Mouse (Mus musculus) heart, adult 2 months (tissue): Measurements from ENCODE around the gene Anks1b. TPM values are rescaled to one million over a fixed set of nuclear protein-coding genes. Genes with fewer than 3 reads are reported as not detected.

Experiments
- DNase-seq, 2 experiments: peaks; one replicate each; pipeline ENCODE4 v3.0.0; 2021
- H3K27ac ChIP-seq: fragments of 200-600 bp; 2 replicates; pipeline ENCODE4 v1.8.1; 2022
- H3K27me3 ChIP-seq: fragments of 200-500 bp; 2 replicates; pipeline ENCODE4 v1.6.1; 2012; ENCODE audit warnings: mild to moderate bottlenecking, low read length, inconsistent platforms, mixed read lengths; ENCODE audit not compliant: control insufficient read depth, insufficient read depth
- H3K36me3 ChIP-seq: fragments of 200-500 bp; 2 replicates; pipeline ENCODE4 v1.6.1; 2012; ENCODE audit warnings: low read length, inconsistent platforms; ENCODE audit not compliant: control insufficient read depth, insufficient read depth
- H3K4me1 ChIP-seq: fragments of 200-500 bp; 2 replicates; pipeline ENCODE4 v1.6.1; 2011; ENCODE audit warnings: low read length; ENCODE audit not compliant: control insufficient read depth, insufficient read depth
- H3K4me3 ChIP-seq: fragments of 200-600 bp; 2 replicates; pipeline ENCODE4 v1.8.1; 2022
- H3K79me2 ChIP-seq: fragments of 200-500 bp; replicated peaks from 2 replicates; pipeline ENCODE4 v1.6.1; 2012; ENCODE audit warnings: mild to moderate bottlenecking, inconsistent platforms, low read length, moderate library complexity, mixed read lengths; ENCODE audit not compliant: control insufficient read depth, insufficient read depth
- H3K9ac ChIP-seq: fragments of 200-500 bp; 2 replicates; pipeline ENCODE4 v1.6.1; 2012; ENCODE audit warnings: low read depth, mild to moderate bottlenecking, control low read depth, inconsistent platforms, low read length, mixed read lengths
- CTCF ChIP-seq: fragments of 200-600 bp; IDR thresholded peaks from 2 replicates; pipeline ENCODE4 v1.8.1; 2022; ENCODE audit warnings: antibody characterized with exemption, mild to moderate bottlenecking, moderate library complexity
- EP300 ChIP-seq: fragments of 200-500 bp; IDR thresholded peaks from 2 replicates; pipeline ENCODE4 v1.6.1; 2011; ENCODE audit warnings: low read depth, low read length, control low read depth; ENCODE audit not compliant: insufficient read depth
- POLR2A ChIP-seq: fragments of 200-500 bp; IDR thresholded peaks from 2 replicates; pipeline ENCODE4 v1.6.1; 2011; ENCODE audit warnings: mild to moderate bottlenecking, low read depth, low read length, control low read depth; ENCODE audit not compliant: insufficient read depth
- WGBS: fragments of 180-500 bp; shearing (Covaris S2); methylation state at CpG from one replicate; pipeline ENCODE4 v1.1.7; 2018; 5-methylcytosine and 5-hydroxymethylcytosine counted together
- intact Hi-C: fragments of 180-260 bp; cut with DNase I; formaldehyde crosslinking; loops from one replicate; pipeline ENCODE4 v1.15.1; 2025
- polyA plus RNA-seq: library from polyadenylated mRNA; depleted of rRNA; stranded (reverse); fragments of >200 nt; gene quantifications from 2 replicates; pipeline ENCODE4 v1.2.3, GENCODE M21; 2012
- total RNA-seq, 2 experiments: library from RNA; stranded (reverse); gene quantifications; 2 replicates each; pipeline ENCODE4 v1.2.3; 2021

Gene Anks1b
- total and polyA plus RNA-seq, 3 experiments = 0.16 to 0.80 (median 0.52) TPM

- H3K27ac ChIP-seq = peak overlapping the region; percentile 47
- no peaks in the 10 kb centered on the region; the same call in 1 of the 2 replicates for H3K4me1 ChIP-seq
- H3K27me3 ChIP-seq = no peaks in the 10 kb centered on the region; the same call in 1 of the 2 replicates
- intact Hi-C loops = no loop called here
- TF ChIP-seq POLR2A (no peak), EP300 (no peak), CTCF (no peak)
- H3K36me3 ChIP-seq = no peaks in the 10 kb centered on the region
- H3K4me3 ChIP-seq = no peak overlapping the region
- H3K79me2 ChIP-seq = no peaks in the 10 kb centered on the region
- DNase-seq = peak; percentile 40 to 61
- 73% methylated on average over 15 of the region's 15 CpGs for WGBS
- H3K9ac ChIP-seq = no peak overlapping the region
Observed at GRCm38 (mm10) chr10:90940521-90941520, 1067.5 kb downstream of the Anks1b start.

DNA sequence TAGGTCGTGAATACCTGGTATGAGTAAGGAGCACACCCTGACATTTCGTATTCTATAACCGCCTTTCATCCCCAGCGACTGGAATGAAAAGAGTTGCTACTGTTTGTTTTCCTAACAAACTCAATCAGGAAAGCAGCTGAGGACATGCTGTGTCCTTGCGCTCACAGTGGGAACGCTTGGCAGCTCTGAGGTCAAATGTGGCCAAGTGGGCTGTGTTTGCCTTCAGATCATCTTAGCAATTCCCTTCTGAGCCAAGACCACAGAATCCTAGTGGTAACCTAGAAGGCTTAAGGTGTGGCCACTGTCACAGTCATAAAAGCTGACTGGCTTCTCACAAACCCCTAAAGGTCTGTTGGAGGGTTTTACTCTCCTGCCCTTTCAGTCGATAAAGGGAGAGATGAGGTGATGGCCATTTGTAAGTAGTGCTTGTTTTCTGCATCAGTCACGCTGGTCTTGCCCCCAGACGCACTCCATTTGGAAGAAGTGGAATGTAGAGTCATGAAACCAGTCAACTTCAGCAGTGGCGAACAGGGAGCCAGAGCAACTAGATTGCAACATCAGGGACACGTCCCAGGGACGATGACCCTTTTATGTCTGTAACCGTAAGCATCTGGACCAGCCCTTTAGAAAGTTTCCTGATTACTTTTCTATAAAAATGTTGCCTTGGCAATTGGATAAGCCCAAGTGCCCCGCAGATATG, 1068.8 kb downstream of the Anks1b start:
- no peak overlapping the region; the same call in 1 of the 2 replicates for H3K27ac ChIP-seq
- H3K4me1 ChIP-seq = no peaks in the 10 kb centered on the region; the same call in 1 of the 2 replicates
- H3K79me2 ChIP-seq = no peaks in the 10 kb centered on the region
- H3K36me3 ChIP-seq = no peaks in the 10 kb centered on the region
- DNase-seq = peak; percentile 65 to 69
- no peaks in the 10 kb centered on the region; the same call in 1 of the 2 replicates for H3K27me3 ChIP-seq
- no peak for TF ChIP-seq EP300
- 0 out of 2 replicates have a peak, but pooled peaks have one; percentile 23 for TF ChIP-seq POLR2A
- no peak for TF ChIP-seq CTCF
- H3K4me3 ChIP-seq = no peak overlapping the region
- intact Hi-C loops = no loop called here
- WGBS = 73% methylated on average over 14 of the region's 14 CpGs
- H3K9ac ChIP-seq = no peak overlapping the region

GRCm38 (mm10) chr10:90947043-90947442, 1073.7 kb downstream of the Anks1b start:
- TF ChIP-seq CTCF = no peak
- no peak for TF ChIP-seq POLR2A
- TF ChIP-seq EP300 = no peak
- DNase-seq = no peak
- 86% methylated on average over 6 of the region's 6 CpGs for WGBS
- Histone ChIP-seq H3K27ac (no peak overlapping the region), H3K79me2 (no peaks in the 10 kb centered on the region), H3K4me1 (no peaks in the 10 kb centered on the region), H3K36me3 (no peaks in the 10 kb centered on the region), H3K4me3 (no peak overlapping the region), H3K9ac (no peak overlapping the region), H3K27me3 (no peaks in the 10 kb centered on the region; the same call in 1 of the 2 replicates)
- intact Hi-C loops = no loop called here

DNA sequence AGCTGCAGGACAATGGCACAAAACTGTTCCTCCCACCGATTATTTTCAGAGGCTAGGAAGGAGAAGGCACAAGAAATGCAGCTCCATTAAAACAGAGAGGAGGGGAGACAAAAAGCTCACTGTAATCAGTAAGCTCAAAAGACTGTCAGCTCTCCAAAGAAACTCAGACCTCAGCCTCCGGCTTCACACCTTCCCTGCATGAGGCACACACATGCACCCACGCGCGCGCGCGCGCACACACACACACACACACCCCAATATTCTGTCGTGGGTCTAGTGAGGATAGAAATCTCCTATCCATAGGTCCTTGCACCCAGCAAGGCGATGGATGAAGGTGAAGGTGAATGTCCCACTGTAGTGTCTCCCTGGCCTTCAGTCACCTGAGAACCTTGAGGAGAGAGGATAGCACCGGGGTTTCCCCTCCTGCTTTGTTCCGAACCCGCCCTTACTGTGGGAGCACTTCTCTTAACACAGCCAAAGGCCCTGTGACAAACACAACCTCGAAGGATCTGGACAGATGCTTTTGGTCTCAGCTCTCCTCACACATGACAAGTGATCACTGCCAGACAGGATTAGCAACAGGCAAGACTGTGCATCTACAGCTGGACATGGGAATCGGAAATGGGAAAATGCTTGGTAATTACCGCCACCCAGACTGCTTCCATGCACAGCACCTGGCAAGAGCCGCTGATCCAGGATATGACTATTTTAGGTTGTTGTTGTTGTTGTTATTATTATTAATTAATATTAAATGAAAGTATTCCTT, 1074.5 kb downstream of the Anks1b start:
- no peak overlapping the region for H3K9ac ChIP-seq
- no peak for DNase-seq
- no peak for TF ChIP-seq POLR2A
- no peak for TF ChIP-seq CTCF
- TF ChIP-seq EP300 = no peak
- H3K27me3 ChIP-seq = no peaks in the 10 kb centered on the region; the same call in 1 of the 2 replicates
- no peaks in the 10 kb centered on the region for H3K36me3 ChIP-seq
- WGBS = 85% methylated on average over 18 of the region's 18 CpGs
- H3K79me2 ChIP-seq = no peaks in the 10 kb centered on the region
- H3K27ac ChIP-seq = no peak overlapping the region
- H3K4me1 ChIP-seq = no peaks in the 10 kb centered on the region
- intact Hi-C loops = no loop called here
- no peak overlapping the region for H3K4me3 ChIP-seq

- H3K9ac ChIP-seq = no peak overlapping the region
- H3K27me3 ChIP-seq = no peaks in the 10 kb centered on the region
- 77% methylated on average over 15 of the region's 15 CpGs for WGBS
- DNase-seq = peak; percentile 53 to 58
- H3K4me3 ChIP-seq = no peak overlapping the region
- H3K36me3 ChIP-seq = no peaks in the 10 kb centered on the region
- peak overlapping the region; percentile 21 for H3K27ac ChIP-seq
- no peak for TF ChIP-seq EP300
- no peak for TF ChIP-seq POLR2A
- no peak for TF ChIP-seq CTCF
- H3K79me2 ChIP-seq = no peaks in the 10 kb centered on the region
- intact Hi-C loops = no loop called here
- H3K4me1 ChIP-seq = no peaks in the 10 kb centered on the region
Observed at GRCm38 (mm10) chr10:90953103-90953709, 1079.9 kb downstream of the Anks1b start.
